Mouse (Mus musculus) frontal cortex, postnatal 14 days (tissue): ENCODE results near the gene Slc35e1.
A peak's percentile ranks its signal among the peaks of the same experiment; 100 is the strongest.

Experiments used
- DNase-seq, 2 experiments: peaks; one replicate each; pipeline ENCODE4 v3.0.0; 2022; ENCODE audit warnings: low spot score in 2 of 2

The Slc35e1 gene

GRCm38 (mm10) chr8:72491680-72492621, at the start of gene Slc35e1:
Gene Slc35e1 (minus strand): TSS chr8:72492614.
- DNase-seq, result peak in 1 of 2 experiments; percentile 42

- no peak for DNase-seq
Observed at GRCm38 (mm10) chr8:72539234-72539633, 46.8 kb upstream of the Slc35e1 start.

- no peak for DNase-seq
Observed at GRCm38 (mm10) chr8:72534888-72535287, 42.5 kb upstream of the Slc35e1 start.

- DNase-seq, result no peak
Observed at GRCm38 (mm10) chr8:72532103-72532502, 39.7 kb upstream of the Slc35e1 start.

GRCm38 (mm10) chr8:72521888-72522287, 29.5 kb upstream of the Slc35e1 start:
- DNase-seq, result no peak

GRCm38 (mm10) chr8:72517421-72517988, 25.1 kb upstream of the Slc35e1 start:
- no peak for DNase-seq

- no peak for DNase-seq
Observed at GRCm38 (mm10) chr8:72513158-72513557, 20.7 kb upstream of the Slc35e1 start.

GRCm38 (mm10) chr8:72512648-72513047, 20.2 kb upstream of the Slc35e1 start:
- DNase-seq, result no peak

- no peak for DNase-seq
Observed at GRCm38 (mm10) chr8:72507505-72507904, 15.1 kb upstream of the Slc35e1 start.

GRCm38 (mm10) chr8:72504637-72505314, 12.4 kb upstream of the Slc35e1 start:
- DNase-seq, result no peak

GRCm38 (mm10) chr8:72504137-72504536, 11.7 kb upstream of the Slc35e1 start:
- DNase-seq, result no peak

GRCm38 (mm10) chr8:72500521-72500931, 8.1 kb upstream of the Slc35e1 start:
- DNase-seq, result no peak

- no peak for DNase-seq
Observed at GRCm38 (mm10) chr8:72499521-72500284, 7.3 kb upstream of the Slc35e1 start.

GRCm38 (mm10) chr8:72498527-72498926, 6.1 kb upstream of the Slc35e1 start:
- DNase-seq, result no peak

GRCm38 (mm10) chr8:72497911-72498310, 5.5 kb upstream of the Slc35e1 start:
- no peak for DNase-seq

- DNase-seq, result no peak
Observed at GRCm38 (mm10) chr8:72496217-72496616, 3.8 kb upstream of the Slc35e1 start.

GRCm38 (mm10) chr8:72495411-72496111, 3.1 kb upstream of the Slc35e1 start:
- no peak for DNase-seq

- no peak for DNase-seq
Observed at GRCm38 (mm10) chr8:72493381-72493780, 967 bp upstream of the Slc35e1 start.

GRCm38 (mm10) chr8:72492622-72493081, 238 bp upstream of the Slc35e1 start:
- peak; percentile 99 for DNase-seq

- DNase-seq, result no peak
Observed at GRCm38 (mm10) chr8:72491017-72491416, 1.4 kb downstream of the Slc35e1 start.

GRCm38 (mm10) chr8:72487014-72487413, 5.4 kb downstream of the Slc35e1 start:
- no peak for DNase-seq
